Mouse (Mus musculus) neural tube, embryonic 12.5 days (tissue): ENCODE measurements around the gene Myoz1. TPM values are rescaled to one million over a fixed set of nuclear protein-coding genes. Genes with fewer than 3 reads are reported as not detected.

Experiments used
- ATAC-seq: fragments of 200-750 bp; cut with Nextera tagmentation; 2 replicates; pipeline ENCODE4 v1.8.0; 2017; ENCODE audit warnings: low read depth, mild to moderate bottlenecking, moderate TSS enrichment, moderate library complexity; ENCODE audit not compliant: low FRiP score
- H3K27ac ChIP-seq: fragments of 300-500 bp; sonication (generic); 2 replicates; pipeline ENCODE4 v1.5.1; 2016
- H3K27me3 ChIP-seq: fragments of 300-500 bp; sonication (generic); replicated peaks from 2 replicates; pipeline ENCODE4 v1.6.1; 2016; ENCODE audit warnings: mild to moderate bottlenecking
- H3K36me3 ChIP-seq: fragments of 300-500 bp; sonication (generic); 2 replicates; pipeline ENCODE4 v1.6.1; 2016; ENCODE audit warnings: mild to moderate bottlenecking
- H3K4me1 ChIP-seq: fragments of 300-500 bp; sonication (generic); 2 replicates; pipeline ENCODE4 v1.6.1; 2016
- H3K4me2 ChIP-seq: fragments of 300-500 bp; sonication (generic); replicated peaks from 2 replicates; pipeline ENCODE4 v1.6.1; 2016; ENCODE audit warnings: mild to moderate bottlenecking
- H3K4me3 ChIP-seq: fragments of 300-500 bp; sonication (generic); 2 replicates; pipeline ENCODE4 v1.5.1; 2016
- H3K9ac ChIP-seq: fragments of 300-500 bp; sonication (generic); 2 replicates; pipeline ENCODE4 v1.6.1; 2016; ENCODE audit warnings: mild to moderate bottlenecking
- H3K9me3 ChIP-seq: fragments of 300-500 bp; sonication (generic); 2 replicates; pipeline ENCODE4 v1.6.1; 2016; ENCODE audit warnings: mild to moderate bottlenecking
- WGBS: fragments of 180-500 bp; shearing (Covaris S2); methylation state at CpG from one replicate; pipeline ENCODE4 v1.1.7; 2016; 5-methylcytosine and 5-hydroxymethylcytosine counted together
- microRNA-seq: library from miRNA; unstranded; fragments of <30 nt; microRNA quantifications from one replicate; pipeline ENCODE4, GENCODE M21; 2017
- polyA plus RNA-seq: library from polyadenylated mRNA; unstranded; fragments of >200 nt; fragmentation: Nextera tagmentation; extraction: Ambion mirVana; gene quantifications from 2 replicates; pipeline ENCODE4 v1.2.1, GENCODE M21; 2016

The Myoz1 gene
- polyA plus RNA-seq, 1 experiment from 2014 or later: 0.37 TPM

GRCm38 (mm10) chr14:20600203-20600602 is 56.1 kb downstream of the Myoz1 start:
- H3K4me2 ChIP-seq: no peak overlapping the region
- WGBS: 66% methylated on average over 2 of the region's 2 CpGs
- H3K4me3 ChIP-seq: no peak overlapping the region
- H3K27ac ChIP-seq: no peak overlapping the region
- no peaks in the 10 kb centered on the region for H3K36me3 ChIP-seq
- H3K9ac ChIP-seq: no peak overlapping the region
- no peaks in the 10 kb centered on the region for H3K9me3 ChIP-seq
- ATAC-seq: no peak
- no peaks in the 10 kb centered on the region for H3K27me3 ChIP-seq
- H3K4me1 ChIP-seq: peaks cover 6% of the 10 kb centered on the region; the same call in 1 of the 2 replicates

- H3K4me2 ChIP-seq: no peak overlapping the region
- no peak overlapping the region for H3K4me3 ChIP-seq
- H3K9me3 ChIP-seq: no peaks in the 10 kb centered on the region
- WGBS: 91% methylated on average over 2 of the region's 2 CpGs
- no peaks in the 10 kb centered on the region for H3K36me3 ChIP-seq
- H3K27me3 ChIP-seq: no peaks in the 10 kb centered on the region
- H3K9ac ChIP-seq: no peak overlapping the region
- ATAC-seq: no peak
- peaks cover 6% of the 10 kb centered on the region; the same call in 1 of the 2 replicates for H3K4me1 ChIP-seq
- H3K27ac ChIP-seq: no peak overlapping the region
These were observed 56.8 kb downstream of the Myoz1 start for GRCm38 (mm10) chr14:20599542-20599941.

Small RNAs within 50 kb of the gene (microRNA-seq; reads per million reads assigned to microRNA genes)
- not detected for gene Mir6946

Other genes starting within 250 kb of the Myoz1 start
- 0.23 and 0.41 TPM in 2 replicates for gene Cfap70, start 204.3 kb downstream of the Myoz1 start, polyA plus RNA-seq
- gene Anxa7, start 176.4 kb downstream of the Myoz1 start, polyA plus RNA-seq: 14.4 and 14.6 TPM in 2 replicates
- gene Mss51, start 159.6 kb downstream of the Myoz1 start, polyA plus RNA-seq: 0.98 and 1.4 TPM in 2 replicates
- gene Ppp3cb, start 110.0 kb downstream of the Myoz1 start, polyA plus RNA-seq: 65.7 and 66.5 TPM in 2 replicates
- gene Usp54, start 15.5 kb downstream of the Myoz1 start, polyA plus RNA-seq: 11.9 and 12.9 TPM in 2 replicates
- gene Synpo2l, start 11.8 kb upstream of the Myoz1 start, polyA plus RNA-seq: 3.5 and 5.1 TPM in 2 replicates
- gene Sec24c, start 17.8 kb upstream of the Myoz1 start, polyA plus RNA-seq: 90.8 and 99.7 TPM in 2 replicates
- gene Fut11, start 38.4 kb upstream of the Myoz1 start, polyA plus RNA-seq: 28.3 and 28.6 TPM in 2 replicates
- 219 and 228 TPM in 2 replicates for gene Chchd1, start 46.5 kb upstream of the Myoz1 start, polyA plus RNA-seq
- gene Zswim8, start 51.0 kb upstream of the Myoz1 start, polyA plus RNA-seq: 53.3 and 57.7 TPM in 2 replicates
- 22.0 and 23.4 TPM in 2 replicates for gene Ndst2, start 78.0 kb upstream of the Myoz1 start, polyA plus RNA-seq
- 78.8 and 105 TPM in 2 replicates for gene Camk2g, start 137.5 kb upstream of the Myoz1 start, polyA plus RNA-seq
- gene Plau, start 180.1 kb upstream of the Myoz1 start, polyA plus RNA-seq: 0.18 and 0.55 TPM in 2 replicates